Mouse (Mus musculus) layer of hippocampus, postnatal 14 days (tissue): ENCODE results near the gene Proser3. TPM values are rescaled to one million over a fixed set of nuclear protein-coding genes. Genes with fewer than 3 reads are reported as not detected.

Experiments
- DNase-seq, 2 experiments: peaks; one replicate each; pipeline ENCODE4 v3.0.0; 2021 to 2022; ENCODE audit warnings: low spot score in 2 of 2, mixed read lengths in 1 of 2
- microRNA-seq, 2 experiments: library from miRNA; unstranded; fragments of <30 nt; microRNA quantifications; one replicate each; pipeline ENCODE4 v1.2.0; 2021
- total RNA-seq, 2 experiments: library from RNA; stranded (reverse); gene quantifications; 2 replicates each; pipeline ENCODE4 v1.2.3; 2021

The Proser3 gene
- total RNA-seq, 2 experiments from 2014 or later, result 4.9 to 5.9 TPM

- no peak for DNase-seq
Measured at GRCm38 (mm10) chr7:30493401-30493931, 58.6 kb downstream of the Proser3 start, which contains the start of gene Prodh2. Prodh2 (plus strand) TSS chr7:30493622.

DNA sequence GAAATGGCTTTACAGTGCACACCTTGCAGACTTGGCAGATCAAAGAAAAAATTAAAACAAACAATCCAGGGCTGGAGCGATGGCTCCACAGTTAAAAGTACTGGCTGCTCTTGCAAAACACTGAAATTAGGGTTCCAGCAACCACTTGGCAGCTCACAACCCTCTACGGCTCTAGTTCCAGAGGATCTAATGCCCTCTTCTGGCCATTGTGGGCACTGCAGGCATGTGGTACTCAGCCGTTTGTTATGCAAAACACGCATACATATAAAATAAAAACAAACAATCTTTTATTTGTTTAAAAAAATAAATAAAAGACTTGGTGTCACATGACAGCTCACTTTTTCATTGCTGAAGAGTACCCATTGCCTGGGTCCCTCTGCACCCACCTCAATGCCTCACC is 59.3 kb downstream of the Proser3 start:
- DNase-seq, result peak; percentile 79 to 89

DNA sequence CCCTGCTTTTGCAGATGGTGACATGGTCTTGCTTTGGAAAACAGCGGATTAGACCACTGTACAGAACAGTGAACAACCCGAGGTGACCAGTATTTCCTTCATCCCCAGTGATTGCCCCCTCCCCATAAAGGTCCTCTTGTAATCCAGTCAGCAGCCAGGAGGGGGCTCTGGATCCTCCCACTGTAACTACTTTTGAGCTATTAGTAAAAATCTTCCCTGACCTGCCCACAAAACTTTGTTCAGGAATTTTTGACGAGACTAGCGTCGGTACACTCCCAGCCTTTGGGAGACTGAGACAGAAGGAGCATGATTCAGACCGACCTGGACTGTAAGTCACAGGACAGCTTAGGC is 61.2 kb downstream of the Proser3 start:
- DNase-seq, result no peak

DNA sequence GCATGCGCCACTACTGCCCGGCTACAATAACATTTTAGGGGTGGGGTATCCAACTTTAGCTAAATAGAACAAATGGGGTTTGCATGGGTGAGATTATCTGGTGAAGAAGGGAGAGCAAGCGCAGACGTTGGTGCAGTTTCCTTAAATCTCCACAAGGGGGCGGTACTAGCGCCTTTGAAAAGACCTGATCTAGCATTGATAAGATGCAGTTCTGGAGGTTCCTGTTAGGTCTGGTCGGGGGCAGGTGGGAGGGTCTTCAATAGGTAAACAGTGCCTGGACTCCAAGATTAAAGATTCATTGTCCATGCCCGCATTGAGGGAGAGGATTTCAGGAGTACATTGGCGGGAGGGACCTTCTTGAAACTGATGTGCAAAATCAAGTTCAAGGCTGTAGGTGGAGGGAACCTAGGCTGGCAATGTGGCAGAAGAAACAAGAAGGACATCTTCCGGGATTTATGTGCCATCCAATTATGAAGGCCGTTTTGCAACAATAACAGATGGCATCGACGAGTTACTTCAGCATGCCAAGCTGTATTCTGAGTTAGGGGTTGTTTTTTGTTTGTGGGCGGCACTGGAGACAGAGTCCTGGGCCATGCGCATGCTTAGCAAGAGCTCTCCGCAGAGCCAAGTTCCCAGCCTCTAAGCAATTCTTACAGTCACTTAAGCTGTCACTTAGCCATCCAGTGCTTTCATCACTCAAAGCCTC is 61.7 kb downstream of the Proser3 start:
- peak; percentile 60 to 70 for DNase-seq

Small RNA genes lying within 50 kb of the gene (microRNA-seq; reads per million reads assigned to microRNA genes)
- gene Gm38670 (0.23 to 0.28 reads per million in 2 experiments), gene Mir3569 (0.23 to 2.0 reads per million in 2 experiments)

Other genes with a start within 250 kb of the Proser3 start
- 10 to 100 TPM; 41.6 to 45.9 TPM for gene Alkbh6, start 243.6 kb downstream of the Proser3 start, total RNA-seq
- 1 to 10 TPM; 4.2 to 5.8 TPM for gene Syne4, start 237.5 kb downstream of the Proser3 start, total RNA-seq
- under 1 TPM; 0.43 to 0.74 TPM for gene E130208F15Rik, start 230.6 kb downstream of the Proser3 start, total RNA-seq
- gene Sdhaf1, start 228.4 kb downstream of the Proser3 start, total RNA-seq, result 1 to 10 TPM; 7.8 to 8.9 TPM
- 10 to 100 TPM; 32.5 to 35.5 TPM for gene Lrfn3, start 189.5 kb downstream of the Proser3 start, total RNA-seq
- 10 to 100 TPM; 26.7 to 30.1 TPM for gene Tyrobp, start 138.5 kb downstream of the Proser3 start, total RNA-seq
- gene Hcst, start 132.4 kb downstream of the Proser3 start, total RNA-seq, result not detected
- 1 to 10 TPM; 3.7 to 3.8 TPM for gene Nfkbid, start 130.6 kb downstream of the Proser3 start, total RNA-seq
- gene Aplp1, start 106.8 kb downstream of the Proser3 start, total RNA-seq, result 100 to 1,000 TPM; 981 to 987 TPM
- gene Kirrel2, start 94.6 kb downstream of the Proser3 start, total RNA-seq, result 10 to 100 TPM in 1 of 2 experiments, 1 to 10 TPM in 1; 8.5 to 15.5 TPM
- 1 to 10 TPM; 1.2 to 1.3 TPM for gene Nphs1, start 94.0 kb downstream of the Proser3 start, total RNA-seq
- not detected for gene Prodh2, start 58.7 kb downstream of the Proser3 start, total RNA-seq
- gene Arhgap33, start 17.2 kb downstream of the Proser3 start, total RNA-seq, result 100 to 1,000 TPM; 160 to 163 TPM
- gene Hspb6, start 121 bp downstream of the Proser3 start, total RNA-seq, result 1 to 10 TPM; 6.2 to 6.6 TPM
- gene Lin37, start 7.5 kb upstream of the Proser3 start, total RNA-seq, result 10 to 100 TPM; 34.1 to 43.4 TPM
- 10 to 100 TPM; 57.4 to 62.5 TPM for gene U2af1l4, start 11.0 kb upstream of the Proser3 start, total RNA-seq
- 1 to 10 TPM; 4.7 to 5.3 TPM for gene Gm49396, start 11.0 kb upstream of the Proser3 start, total RNA-seq
- gene Psenen, start 11.3 kb upstream of the Proser3 start, total RNA-seq, result 10 to 100 TPM; 77.0 to 84.1 TPM
- gene Igflr1, start 13.1 kb upstream of the Proser3 start, total RNA-seq, result 1 to 10 TPM; 2.1 to 3.7 TPM
- gene Kmt2b, start 36.4 kb upstream of the Proser3 start, total RNA-seq, result 10 to 100 TPM; 46.1 to 54.4 TPM
- gene Zbtb32, start 46.6 kb upstream of the Proser3 start, total RNA-seq, result not detected
- gene Upk1a, start 60.5 kb upstream of the Proser3 start, total RNA-seq, result under 1 TPM in 1 of 2 experiments, not detected in 1; 0.52 TPM
- gene Cox6b1, start 73.9 kb upstream of the Proser3 start, total RNA-seq, result 100 to 1,000 TPM; 793 to 817 TPM
- not detected for gene Etv2, start 83.6 kb upstream of the Proser3 start, total RNA-seq
- 10 to 100 TPM; 70.4 to 75.5 TPM for gene Rbm42, start 98.0 kb upstream of the Proser3 start, total RNA-seq
- 1 to 10 TPM; 4.5 to 5.0 TPM for gene Haus5, start 112.7 kb upstream of the Proser3 start, total RNA-seq
- not detected for gene Pmis2, start 119.3 kb upstream of the Proser3 start, total RNA-seq
- not detected for gene 2200002J24Rik, start 146.6 kb upstream of the Proser3 start, total RNA-seq
- gene Atp4a, start 159.9 kb upstream of the Proser3 start, total RNA-seq, result 1 to 10 TPM in 1 of 2 experiments, under 1 TPM in 1; 0.79 to 1.4 TPM
- gene Tmem147, start 177.2 kb upstream of the Proser3 start, total RNA-seq, result 100 to 1,000 TPM; 127 to 143 TPM
- gene Gapdhs, start 191.4 kb upstream of the Proser3 start, total RNA-seq, result not detected
- gene Sbsn, start 199.2 kb upstream of the Proser3 start, total RNA-seq, result 10 to 100 TPM in 1 of 2 experiments, 1 to 10 TPM in 1; 6.8 to 10.7 TPM
- gene Dmkn, start 211.5 kb upstream of the Proser3 start, total RNA-seq, result 1 to 10 TPM; 1.3 to 2.2 TPM
- not detected for gene Krtdap, start 235.6 kb upstream of the Proser3 start, total RNA-seq